ENCODE assay signal across 34 mouse cellular contexts in the genomic region with DNA sequence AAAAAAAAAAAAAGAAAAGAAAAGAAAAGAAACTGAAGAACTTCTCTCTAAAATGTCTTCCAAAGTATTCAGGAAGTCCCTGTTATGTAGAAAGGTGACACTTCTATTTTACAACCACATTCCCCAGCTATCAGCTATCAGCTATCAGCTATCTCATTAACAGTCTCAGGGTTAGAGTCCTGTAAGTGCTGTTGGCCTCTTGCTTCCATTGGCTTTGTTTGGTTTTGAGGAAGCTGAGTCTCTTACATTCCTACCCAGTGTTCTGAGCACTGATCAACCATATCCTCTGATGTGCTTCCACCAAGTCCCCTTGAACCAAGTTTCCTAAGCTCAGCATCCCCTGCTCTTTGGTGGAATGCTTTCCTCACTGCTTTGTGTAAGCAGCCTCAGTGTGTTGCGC. TPM values are rescaled to one million over a fixed set of nuclear protein-coding genes. Genes with fewer than 3 reads are reported as not detected.
"Had no signal": no experiment of that assay in that cellular context is flagged by ENCODE, and none has a peak within 500 bp of the region (broad histone marks: within the 10 kb centered on the region; RNA-seq: fewer than 3 reads in every experiment).

No protein-coding gene starts in this region.

- H3K9me3 ChIP-seq: heart, embryonic 10.5 days; heart, embryonic 12.5 days; heart, embryonic 13.5 days; heart, embryonic 15.5 days; hindbrain, embryonic 10.5 days; hindbrain, embryonic 12.5 days; hindbrain, embryonic 13.5 days; hindbrain, embryonic 15.5 days; kidney, embryonic 15.5 days had no signal

- H3K4me3 ChIP-seq: heart, embryonic 10.5 days; heart, embryonic 12.5 days; heart, embryonic 13.5 days; heart, embryonic 15.5 days; hindbrain, embryonic 10.5 days; hindbrain, embryonic 12.5 days; hindbrain, embryonic 13.5 days; hindbrain, embryonic 15.5 days; kidney, embryonic 15.5 days; layer of hippocampus, adult 2 months; left cerebral cortex, adult 2 months had no signal

- H3K36me3 ChIP-seq: heart, embryonic 10.5 days; heart, embryonic 12.5 days; heart, embryonic 13.5 days; heart, embryonic 15.5 days; hindbrain, embryonic 10.5 days; hindbrain, embryonic 12.5 days; hindbrain, embryonic 13.5 days; hindbrain, embryonic 15.5 days; kidney, embryonic 15.5 days had no signal

- DNase-seq: heart, postnatal 10 days; heart, postnatal 14 days; heart, postnatal 36 days; heart, postnatal 4 days; kidney, adult 11 months; kidney, adult 18-20 months; kidney, adult 2 months; kidney, adult 8-10 months; kidney, adult 9 months; kidney, postnatal 10 days; kidney, postnatal 14 days; kidney, postnatal 25 days; kidney, postnatal 36 days; kidney, postnatal 4 days; layer of hippocampus, adult 9-11 months; layer of hippocampus, postnatal 36 days had no signal

- H3K27ac ChIP-seq: heart, embryonic 10.5 days; heart, embryonic 13.5 days; heart, embryonic 15.5 days; hindbrain, embryonic 10.5 days; hindbrain, embryonic 12.5 days; hindbrain, embryonic 13.5 days; hindbrain, embryonic 14.5 days; hindbrain, embryonic 15.5 days; hindbrain, postnatal 0 days; kidney, embryonic 15.5 days; kidney, postnatal 0 days; layer of hippocampus, adult 2 months; left cerebral cortex, adult 2 months had no signal

- H3K4me2 ChIP-seq: heart, embryonic 11.5 days; heart, embryonic 12.5 days; heart, embryonic 13.5 days; heart, embryonic 15.5 days; hindbrain, embryonic 12.5 days; hindbrain, embryonic 13.5 days; hindbrain, embryonic 14.5 days; hindbrain, embryonic 15.5 days; kidney, embryonic 15.5 days had no signal

- H3K27me3 ChIP-seq: heart, embryonic 12.5 days; heart, embryonic 13.5 days; heart, embryonic 15.5 days; hindbrain, embryonic 12.5 days; hindbrain, embryonic 13.5 days; hindbrain, embryonic 15.5 days; kidney, embryonic 15.5 days had no signal

- ATAC-seq: hindbrain, embryonic 16.5 days; hindbrain, postnatal 0 days; inflammation-experienced regulatory T-cells, adult 6 months had no signal

- H3K4me1 ChIP-seq: heart, embryonic 10.5 days; heart, embryonic 12.5 days; heart, embryonic 13.5 days; heart, embryonic 15.5 days; hindbrain, embryonic 10.5 days; hindbrain, embryonic 12.5 days; hindbrain, embryonic 13.5 days; hindbrain, embryonic 15.5 days; kidney, embryonic 15.5 days had no signal

- H3K9ac ChIP-seq: heart, embryonic 12.5 days; heart, embryonic 13.5 days; heart, embryonic 15.5 days; hindbrain, embryonic 12.5 days; hindbrain, embryonic 13.5 days; hindbrain, embryonic 14.5 days; hindbrain, embryonic 15.5 days; kidney, embryonic 15.5 days had no signal

RNA-seq across cellular contexts. Expression of a gene that starts 7.9 kb away (rescaled TPM):
- total RNA-seq: hematopoietic stem cell, adult 5-6 weeks had no signal
- polyA plus RNA-seq: inflammation-experienced regulatory T-cells, adult 6 months had no signal
